Mouse (Mus musculus) myocyte (in vitro differentiated cells): ENCODE data around the gene Ercc8. TPM values are rescaled to one million over a fixed set of nuclear protein-coding genes. Genes with fewer than 3 reads are reported as not detected.
A peak's percentile ranks its signal among the peaks of the same experiment; 100 is the strongest.

ENCODE experiments used
- H3K27me3 ChIP-seq: one replicate; pipeline ENCODE4 v1.6.1; 2011; ENCODE audit not compliant: control insufficient read depth, insufficient read depth, insufficient read length
- H3K36me3 ChIP-seq: one replicate; pipeline ENCODE4 v1.6.1; 2011; ENCODE audit not compliant: control insufficient read depth, insufficient read depth
- H3K4me2 ChIP-seq: one replicate; pipeline ENCODE4 v1.6.1; 2011; ENCODE audit warnings: low read depth, control low read depth
- H3K4me3 ChIP-seq: one replicate; pipeline ENCODE4 v1.5.1; 2011; ENCODE audit warnings: mild to moderate bottlenecking, control low read depth, moderate library complexity
- H3K79me2 ChIP-seq: one replicate; pipeline ENCODE4 v1.6.1; 2011; ENCODE audit not compliant: control insufficient read depth, insufficient read depth
- H3ac ChIP-seq: one replicate; pipeline ENCODE4 v1.6.1; 2011; ENCODE audit not compliant: control insufficient read depth, insufficient read length
- CEBPB ChIP-seq: IDR thresholded peaks from 2 replicates; pipeline ENCODE4 v1.6.1; 2011; ENCODE audit warnings: mild to moderate bottlenecking, moderate library complexity; ENCODE audit not compliant: poor library complexity, insufficient read depth, severe bottlenecking
- E2F4 ChIP-seq: IDR thresholded peaks from one replicate; pipeline ENCODE4 v1.6.1; 2011; ENCODE audit warnings: mild to moderate bottlenecking, control low read depth, moderate library complexity; ENCODE audit not compliant: insufficient read depth
- MAX ChIP-seq: IDR thresholded peaks from one replicate; pipeline ENCODE4 v1.6.1; 2011; ENCODE audit warnings: low read depth, mild to moderate bottlenecking, control low read depth
- MYOD1 ChIP-seq, 3 experiments: IDR thresholded peaks; one replicate each; pipeline ENCODE4 v1.6.1; 2011; ENCODE audit warnings: control low read depth in 2 of 3, low read depth in 2 of 3, mild to moderate bottlenecking in 2 of 3, moderate library complexity in 1 of 3; ENCODE audit not compliant: insufficient read length in 2 of 3, control insufficient read depth in 1 of 3
- MYOG ChIP-seq, 3 experiments: IDR thresholded peaks; one replicate each; pipeline ENCODE4 v1.6.1; 2011; ENCODE audit warnings: control low read depth in 2 of 3, low read depth in 2 of 3, mild to moderate bottlenecking in 2 of 3; ENCODE audit not compliant: insufficient read length in 2 of 3, control insufficient read depth in 1 of 3, insufficient read depth in 1 of 3
- POLR2A ChIP-seq: IDR thresholded peaks from one replicate; pipeline ENCODE4 v1.6.1; 2011; ENCODE audit warnings: low read depth, mild to moderate bottlenecking, control low read depth, moderate library complexity; ENCODE audit not compliant: insufficient read length
- POLR2AphosphoS2 ChIP-seq: IDR thresholded peaks from one replicate; pipeline ENCODE4 v1.6.1; 2011; ENCODE audit warnings: low read depth, control low read depth; ENCODE audit not compliant: insufficient read length
- REST ChIP-seq: IDR thresholded peaks from one replicate; pipeline ENCODE4 v1.6.1; 2011; ENCODE audit warnings: mild to moderate bottlenecking, control low read depth, moderate library complexity; ENCODE audit not compliant: insufficient read depth, insufficient read length
- SRF ChIP-seq: IDR thresholded peaks from one replicate; pipeline ENCODE4 v1.6.1; 2011; ENCODE audit warnings: low read depth; ENCODE audit not compliant: control insufficient read depth, insufficient read length
- TCF12 ChIP-seq: IDR thresholded peaks from one replicate; pipeline ENCODE4 v1.6.1; 2011; ENCODE audit warnings: mild to moderate bottlenecking, control low read depth; ENCODE audit not compliant: poor library complexity, insufficient read depth, severe bottlenecking
- TCF3 ChIP-seq: IDR thresholded peaks from one replicate; pipeline ENCODE4 v1.6.1; 2011; ENCODE audit warnings: low read depth, control low read depth; ENCODE audit not compliant: insufficient read length
- USF1 ChIP-seq: IDR thresholded peaks from one replicate; pipeline ENCODE4 v1.6.1; 2011; ENCODE audit warnings: low read depth, mild to moderate bottlenecking, control low read depth, moderate library complexity
- polyA plus RNA-seq: library from polyadenylated mRNA; unstranded; fragments of >200 nt; fragmentation: generic; extraction: Trizol; gene quantifications from one replicate; pipeline ENCODE4 v1.2.1, GENCODE M21; 2012; ENCODE audit warnings: missing spikeins

Ercc8 gene
- polyA plus RNA-seq, 1 experiment: 5.2 TPM

DNA sequence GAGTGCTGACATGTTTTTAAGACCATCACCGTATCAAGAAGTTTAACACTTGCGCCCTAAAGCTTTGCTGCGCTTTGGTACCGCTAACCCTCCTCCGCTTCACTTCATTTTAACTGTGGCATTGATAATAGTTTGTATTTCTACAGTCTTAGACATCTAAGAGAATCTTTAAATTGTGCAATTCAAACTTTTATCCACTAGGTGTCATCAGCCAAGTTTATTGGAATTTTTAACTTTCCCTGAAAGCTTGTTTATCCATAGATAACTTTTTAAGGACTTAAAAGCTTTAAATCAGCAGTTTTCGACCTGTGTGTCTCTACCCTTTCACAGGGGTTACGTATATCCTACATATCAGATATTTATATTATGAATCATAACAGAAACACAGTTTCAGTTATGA, 1.4 kb downstream of the Ercc8 start:
- peak overlapping the region; percentile 63 for H3K4me2 ChIP-seq
- H3K4me3 ChIP-seq: peak overlapping the region; percentile 93

DNA sequence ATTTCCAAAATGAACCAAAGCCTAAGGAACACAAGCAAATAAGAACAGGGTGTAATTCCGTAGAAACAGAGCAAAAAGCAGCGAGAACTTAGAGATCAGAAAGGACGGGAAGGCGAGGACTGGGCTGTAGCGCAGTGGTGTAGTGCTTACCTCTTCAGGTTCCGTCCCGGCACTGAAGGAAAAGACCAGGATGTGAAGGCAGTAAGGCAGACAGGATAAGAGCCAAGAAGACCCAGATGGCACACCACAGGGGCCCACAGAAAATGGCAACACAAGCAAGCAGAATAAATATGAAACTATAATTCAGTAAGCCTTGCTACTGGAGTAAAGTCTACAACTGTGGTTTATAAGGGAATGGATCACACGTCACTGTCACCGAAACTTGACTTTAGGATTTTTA, 5.4 kb downstream of the Ercc8 start:
- peaks cover 10% of the 10 kb centered on the region for H3K79me2 ChIP-seq
- no peak overlapping the region for H3K4me3 ChIP-seq
- TF ChIP-seq POLR2A: no peak
- no peak for TF ChIP-seq POLR2AphosphoS2
- TF ChIP-seq E2F4: no peak
- no peak for TF ChIP-seq MYOG (IDR thresholded peaks at IDR 0.05; ENCODE audit: control insufficient read depth in 1 of 3, insufficient read depth in 1 of 3, insufficient read length in 2 of 3, low read depth in 2 of 3)
- TF ChIP-seq CEBPB: no peak
- no peak for TF ChIP-seq USF1
- TF ChIP-seq MAX: no peak
- no peak for TF ChIP-seq TCF12
- TF ChIP-seq TCF3: no peak
- TF ChIP-seq REST: no peak
- no peak for TF ChIP-seq SRF
- TF ChIP-seq MYOD1 (IDR thresholded peaks at IDR 0.05; ENCODE audit: control insufficient read depth in 1 of 3, insufficient read length in 2 of 3, low read depth in 2 of 3): no peak

More for the DNA sequence above, 1.4 kb downstream of the Ercc8 start:
- Histone ChIP-seq H3K36me3 (peaks cover 8% of the 10 kb centered on the region), H3K79me2 (peaks cover 15% of the 10 kb centered on the region), H3ac (no peak overlapping the region), H3K27me3 (no peaks in the 10 kb centered on the region)
- TF ChIP-seq MYOG (IDR thresholded peaks at IDR 0.05; ENCODE audit: control insufficient read depth in 1 of 3, insufficient read depth in 1 of 3, insufficient read length in 2 of 3, low read depth in 2 of 3) (no peak), CEBPB (0 out of 2 replicates have a peak, but pooled peaks have one; percentile 5)

DNA sequence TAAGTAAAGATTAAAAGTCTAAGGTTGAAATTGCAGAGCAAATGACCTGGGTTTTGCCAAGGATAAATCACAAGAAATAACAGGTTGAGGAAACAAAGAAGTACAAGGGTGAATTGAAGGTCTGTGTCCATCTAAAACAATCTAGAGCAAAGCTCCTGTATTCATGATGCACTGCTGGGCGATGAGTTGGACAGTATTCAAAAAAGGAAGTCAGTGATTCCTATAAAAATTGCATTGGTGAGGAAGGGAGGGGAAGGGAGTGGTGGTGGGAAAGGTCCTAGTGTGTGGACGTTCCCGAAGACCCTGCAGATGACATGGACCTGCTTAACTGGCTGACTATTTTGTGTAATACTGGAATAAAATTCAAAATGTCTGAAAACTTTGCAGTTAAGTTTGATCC, 6.1 kb downstream of the Ercc8 start:
- Histone ChIP-seq H3K4me3 (no peak overlapping the region), H3K27me3 (no peaks in the 10 kb centered on the region), H3K4me2 (no peak overlapping the region), H3ac (no peak overlapping the region), H3K79me2 (peaks cover 3% of the 10 kb centered on the region), H3K36me3 (peaks cover 13% of the 10 kb centered on the region)
- TF ChIP-seq REST: no peak
- TF ChIP-seq MYOD1 (IDR thresholded peaks at IDR 0.05; ENCODE audit: control insufficient read depth in 1 of 3, insufficient read length in 2 of 3, low read depth in 2 of 3): no peak
- no peak for TF ChIP-seq POLR2AphosphoS2
- no peak for TF ChIP-seq USF1
- TF ChIP-seq SRF: no peak
- TF ChIP-seq MAX: no peak
- no peak for TF ChIP-seq TCF3

More for the DNA sequence above, 5.4 kb downstream of the Ercc8 start:
- H3K4me2 ChIP-seq: no peak overlapping the region
- H3K27me3 ChIP-seq: no peaks in the 10 kb centered on the region
- H3ac ChIP-seq: no peak overlapping the region
- peaks cover 8% of the 10 kb centered on the region for H3K36me3 ChIP-seq

DNA sequence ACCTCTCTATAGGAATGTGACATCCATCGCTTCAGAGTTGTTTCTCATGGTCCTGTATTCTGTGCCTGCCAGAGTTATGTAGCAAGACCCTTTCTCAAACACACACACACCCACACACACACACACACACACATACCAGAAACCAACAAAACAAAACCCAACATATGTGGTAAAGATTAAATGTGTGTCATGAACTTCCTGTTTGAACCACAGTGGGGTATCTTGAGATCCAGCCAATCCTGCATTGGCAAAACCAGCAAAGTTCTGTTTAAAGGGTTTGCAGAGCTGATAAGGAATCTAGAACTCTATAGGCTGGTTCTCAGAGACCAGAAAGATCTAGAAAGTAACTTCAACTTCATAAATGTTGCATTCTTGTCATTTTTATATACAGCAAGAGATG, 11.5 kb downstream of the Ercc8 start:
- Histone ChIP-seq H3K27me3 (no peaks in the 10 kb centered on the region), H3K4me3 (no peak overlapping the region), H3K79me2 (no peaks in the 10 kb centered on the region), H3ac (no peak overlapping the region), H3K4me2 (no peak overlapping the region), H3K36me3 (peaks cover 24% of the 10 kb centered on the region)
- no peak for TF ChIP-seq SRF
- TF ChIP-seq TCF3: no peak
- no peak for TF ChIP-seq MYOD1 (IDR thresholded peaks at IDR 0.05; ENCODE audit: control insufficient read depth in 1 of 3, insufficient read length in 2 of 3, low read depth in 2 of 3)
- TF ChIP-seq E2F4: no peak
- no peak for TF ChIP-seq CEBPB
- TF ChIP-seq MYOG (IDR thresholded peaks at IDR 0.05; ENCODE audit: control insufficient read depth in 1 of 3, insufficient read depth in 1 of 3, insufficient read length in 2 of 3, low read depth in 2 of 3): no peak
- TF ChIP-seq MAX: no peak
- TF ChIP-seq TCF12: no peak
- TF ChIP-seq REST: no peak
- TF ChIP-seq USF1: no peak
- no peak for TF ChIP-seq POLR2A
- no peak for TF ChIP-seq POLR2AphosphoS2

DNA sequence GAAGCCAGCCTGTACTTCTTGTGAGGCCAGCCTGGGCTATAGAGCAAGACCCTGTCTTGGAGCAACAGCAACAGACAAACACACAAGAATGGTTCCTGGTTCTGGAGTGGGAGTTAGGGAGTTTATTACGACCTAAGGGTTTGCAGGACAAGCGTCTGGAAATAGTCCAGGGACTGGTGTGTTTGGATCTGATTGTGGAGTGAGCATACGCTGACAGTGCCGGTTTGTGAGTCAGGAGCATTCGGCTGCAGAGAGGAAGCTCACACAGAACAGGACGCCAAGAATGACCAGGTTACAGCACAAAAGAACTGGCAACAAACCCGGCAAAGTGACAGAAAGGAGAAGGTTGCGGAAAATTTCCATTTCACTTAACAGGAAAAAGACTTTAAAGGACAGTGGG, 12.0 kb downstream of the Ercc8 start:
- Histone ChIP-seq H3K27me3 (no peaks in the 10 kb centered on the region), H3K4me3 (no peak overlapping the region), H3K79me2 (no peaks in the 10 kb centered on the region), H3ac (no peak overlapping the region), H3K4me2 (no peak overlapping the region), H3K36me3 (peaks cover 29% of the 10 kb centered on the region)
- TF ChIP-seq TCF12 (no peak), MYOG (IDR thresholded peaks at IDR 0.05; ENCODE audit: control insufficient read depth in 1 of 3, insufficient read depth in 1 of 3, insufficient read length in 2 of 3, low read depth in 2 of 3) (no peak), SRF (no peak), POLR2A (no peak), MYOD1 (IDR thresholded peaks at IDR 0.05; ENCODE audit: control insufficient read depth in 1 of 3, insufficient read length in 2 of 3, low read depth in 2 of 3) (no peak), MAX (no peak)
